Mouse (Mus musculus) hindbrain, embryonic 16.5 days (tissue): ENCODE measurements around the gene Rps15a. TPM values are rescaled to one million over a fixed set of nuclear protein-coding genes. Genes with fewer than 3 reads are reported as not detected.

Source experiments
- ATAC-seq: fragments of 200-750 bp; cut with Nextera tagmentation; 2 replicates; pipeline ENCODE4 v1.8.0; 2017; ENCODE audit warnings: moderate TSS enrichment, moderate library complexity
- H3K27ac ChIP-seq: fragments of 300-500 bp; sonication (generic); 2 replicates; pipeline ENCODE4 v1.5.1; 2014; ENCODE audit warnings: low read depth, mild to moderate bottlenecking, control low read depth, low read length, moderate library complexity
- H3K27me3 ChIP-seq: fragments of 300-500 bp; sonication (generic); replicated peaks from 2 replicates; pipeline ENCODE4 v1.6.1; 2014; ENCODE audit warnings: low read length; ENCODE audit not compliant: control insufficient read depth, insufficient read depth
- H3K36me3 ChIP-seq: fragments of 300-500 bp; sonication (generic); 2 replicates; pipeline ENCODE4 v1.6.1; 2014; ENCODE audit warnings: mild to moderate bottlenecking, low read length, moderate library complexity, mixed read lengths; ENCODE audit not compliant: control insufficient read depth, insufficient read depth
- H3K4me1 ChIP-seq: fragments of 300-500 bp; sonication (generic); 2 replicates; pipeline ENCODE4 v1.6.1; 2014; ENCODE audit warnings: low read depth, low read length; ENCODE audit not compliant: control insufficient read depth, insufficient read depth
- H3K4me2 ChIP-seq: fragments of 300-500 bp; sonication (generic); 2 replicates; pipeline ENCODE4 v1.6.1; 2014; ENCODE audit warnings: mild to moderate bottlenecking, low read length, control low read depth, moderate library complexity
- H3K4me3 ChIP-seq: fragments of 300-500 bp; sonication (generic); 2 replicates; pipeline ENCODE4 v1.5.1; 2014; ENCODE audit warnings: mild to moderate bottlenecking, low read length, control low read depth, moderate library complexity
- H3K9ac ChIP-seq: fragments of 300-500 bp; sonication (generic); 2 replicates; pipeline ENCODE4 v1.6.1; 2014; ENCODE audit warnings: low read depth, mild to moderate bottlenecking, control low read depth, low read length, moderate library complexity
- H3K9me3 ChIP-seq: fragments of 300-500 bp; sonication (generic); 2 replicates; pipeline ENCODE4 v1.6.1; 2014; ENCODE audit warnings: mild to moderate bottlenecking, low read length, moderate library complexity; ENCODE audit not compliant: control insufficient read depth
- WGBS: fragments of 180-500 bp; shearing (Covaris S2); extraction: QIAGEN DNeasy Blood & Tissue Kit; methylation state at CpG from one replicate; pipeline ENCODE4 v1.1.7; 2014; 5-methylcytosine and 5-hydroxymethylcytosine counted together
- polyA plus RNA-seq: library from polyadenylated mRNA; unstranded; fragments of >200 nt; fragmentation: Nextera tagmentation; extraction: Ambion mirVana; gene quantifications from 2 replicates; pipeline ENCODE4 v1.2.1, GENCODE M21; 2015

The Rps15a gene
- polyA plus RNA-seq, 1 experiment from 2014 or later, result 317 TPM

DNA sequence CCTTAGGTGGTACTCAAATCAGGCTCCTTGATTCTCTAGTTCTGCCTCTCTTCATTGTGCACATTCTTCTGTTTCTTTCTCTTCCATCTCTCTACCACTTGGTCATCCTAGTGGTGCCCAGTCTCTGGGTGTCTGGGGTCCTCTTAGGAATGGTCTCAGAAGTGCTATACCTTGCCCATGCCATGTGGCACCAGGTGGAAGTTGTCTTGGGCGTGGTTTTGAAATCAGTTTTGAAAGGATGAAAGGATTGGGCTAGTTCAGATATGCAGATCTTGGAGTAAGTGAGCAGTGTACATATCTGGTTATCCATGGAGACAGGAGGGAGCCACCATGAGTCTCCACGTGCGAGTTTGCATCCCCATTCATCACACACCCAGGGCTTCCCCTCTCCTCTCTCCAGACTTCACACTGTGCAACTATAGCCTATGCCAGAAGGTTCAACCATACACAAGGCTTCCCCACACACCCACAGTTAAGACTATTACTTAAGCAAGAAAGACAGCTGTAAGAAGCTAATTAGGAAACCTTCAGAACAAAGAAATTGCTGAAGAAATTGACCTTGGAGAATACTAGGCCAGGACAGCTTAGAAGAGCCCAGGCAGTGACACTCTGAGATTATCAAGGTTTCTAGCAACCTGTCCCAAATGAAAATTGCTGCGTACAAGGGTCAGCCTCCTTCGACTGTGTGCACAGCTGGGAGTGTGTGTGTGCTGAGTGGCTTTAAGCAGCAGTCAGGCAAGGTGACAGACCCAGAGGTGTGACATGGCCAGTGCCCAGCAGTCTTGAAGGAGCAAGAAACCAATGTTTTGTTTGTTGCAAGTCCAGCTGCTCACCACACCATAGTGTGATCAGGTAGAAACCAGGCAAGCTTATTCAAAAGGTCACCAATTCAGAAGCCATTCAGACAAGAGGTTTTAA, 12.3 kb downstream of the Rps15a start:
- no peaks in the 10 kb centered on the region for H3K27me3 ChIP-seq
- no peak overlapping the region for H3K27ac ChIP-seq
- 45% methylated on average over 5 of the region's 5 CpGs for WGBS

DNA sequence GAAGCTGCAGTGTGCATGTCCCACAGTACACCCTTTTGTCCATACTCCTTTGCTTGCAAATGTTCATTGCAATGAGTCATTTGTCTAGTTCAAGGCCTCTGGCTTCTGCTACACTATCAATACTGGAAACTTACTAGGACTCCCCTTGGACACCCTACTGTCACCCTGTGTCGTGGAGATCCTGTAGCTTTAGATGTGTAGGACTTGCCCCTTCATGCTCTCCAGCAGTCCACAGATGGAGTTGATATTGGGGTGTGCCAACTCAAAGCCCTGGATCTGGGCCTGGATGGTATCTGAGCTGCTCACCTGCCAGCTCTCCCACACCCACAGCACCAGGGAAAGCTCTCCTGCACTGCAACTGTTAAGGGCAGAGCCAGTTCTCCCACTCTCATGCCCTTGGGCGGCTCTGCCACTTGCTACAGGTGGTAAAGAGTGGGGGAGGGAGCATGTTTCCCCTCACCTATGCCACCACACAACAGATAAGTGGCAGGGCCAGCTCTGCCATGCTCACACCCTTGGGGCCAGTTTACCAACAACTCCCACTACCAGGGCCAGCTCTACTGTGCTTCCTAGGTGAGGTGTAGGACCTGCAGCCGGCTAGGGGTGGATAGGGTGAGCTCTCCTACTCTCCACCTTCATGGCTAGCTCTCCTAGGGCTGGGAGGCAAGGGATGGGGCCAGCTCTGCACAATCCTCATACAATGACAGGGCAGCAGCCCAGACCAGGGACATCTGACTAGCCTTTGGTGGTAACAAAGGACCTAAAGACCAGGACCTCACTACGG, 13.1 kb downstream of the Rps15a start:
- peak; percentile 57 for ATAC-seq
- Histone ChIP-seq H3K27ac (no peak overlapping the region), H3K9ac (no peak overlapping the region), H3K36me3 (peaks cover 17% of the 10 kb centered on the region), H3K27me3 (no peaks in the 10 kb centered on the region), H3K4me1 (no peaks in the 10 kb centered on the region), H3K4me3 (no peak overlapping the region), H3K9me3 (no peaks in the 10 kb centered on the region), H3K4me2 (no peak overlapping the region)
- WGBS, result 44% methylated on average over 4 of the region's 4 CpGs

More for the DNA sequence above, 12.3 kb downstream of the Rps15a start:
- Histone ChIP-seq H3K36me3 (peaks cover 26% of the 10 kb centered on the region), H3K4me2 (no peak overlapping the region), H3K9me3 (no peaks in the 10 kb centered on the region), H3K4me1 (no peaks in the 10 kb centered on the region), H3K9ac (no peak overlapping the region), H3K4me3 (no peak overlapping the region)
- ATAC-seq, result 0 out of 2 replicates have a peak, but pooled peaks have one; percentile 5

DNA sequence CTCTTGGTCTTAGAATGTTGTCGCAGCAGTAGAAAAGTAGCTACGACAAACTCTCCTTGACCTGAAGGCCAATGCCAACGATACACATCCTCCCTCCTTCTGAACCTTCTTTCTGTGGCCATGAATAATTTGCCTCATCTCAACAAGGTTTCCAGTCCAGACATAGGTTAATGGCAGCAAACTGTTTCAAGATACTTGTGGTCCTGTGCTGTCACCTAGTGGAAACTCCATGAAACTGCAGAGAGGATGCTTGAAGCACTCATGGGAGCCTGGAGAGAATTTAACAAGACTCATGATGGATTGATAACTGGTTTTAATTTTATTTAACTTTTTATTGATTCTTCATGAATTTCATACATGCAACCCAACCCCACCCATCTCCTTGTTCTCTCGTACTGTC, 13.8 kb downstream of the Rps15a start:
- Histone ChIP-seq H3K4me3 (no peak overlapping the region), H3K9ac (no peak overlapping the region), H3K4me2 (no peak overlapping the region), H3K27me3 (no peaks in the 10 kb centered on the region), H3K4me1 (no peaks in the 10 kb centered on the region), H3K9me3 (no peaks in the 10 kb centered on the region), H3K36me3 (peaks cover 17% of the 10 kb centered on the region), H3K27ac (no peak overlapping the region)
- 42% methylated on average over 4 of the region's 4 CpGs for WGBS
- peak; percentile 46; the same call in 1 of the 2 replicates for ATAC-seq

DNA sequence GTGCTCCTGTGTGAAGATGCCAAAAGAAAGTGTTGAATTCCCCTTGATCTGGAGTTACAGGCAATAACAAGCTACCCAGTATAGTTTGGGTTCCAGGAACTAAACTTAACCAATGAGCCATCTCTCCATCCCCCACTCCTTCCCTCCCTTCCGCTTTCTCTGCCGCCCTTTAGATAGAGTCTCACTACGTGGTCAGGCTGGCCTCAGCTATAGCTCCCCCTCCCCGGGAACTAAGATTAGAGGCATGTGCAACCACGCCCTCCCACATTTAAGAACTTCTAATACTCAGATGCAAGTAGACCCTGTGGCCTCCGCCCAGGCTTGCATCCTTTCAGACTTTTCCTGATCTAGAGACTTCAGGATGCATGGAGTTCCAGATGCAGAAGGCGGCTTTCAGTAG, 18.4 kb downstream of the Rps15a start:
- H3K27me3 ChIP-seq, result no peaks in the 10 kb centered on the region
- 80% methylated on average over 7 of the region's 7 CpGs for WGBS
- no peaks in the 10 kb centered on the region for H3K4me1 ChIP-seq
- H3K9ac ChIP-seq, result no peak overlapping the region
- ATAC-seq, result no peak
- no peak overlapping the region for H3K4me2 ChIP-seq
- H3K27ac ChIP-seq, result no peak overlapping the region
- H3K36me3 ChIP-seq, result no peaks in the 10 kb centered on the region
- no peaks in the 10 kb centered on the region for H3K9me3 ChIP-seq
- H3K4me3 ChIP-seq, result no peak overlapping the region

DNA sequence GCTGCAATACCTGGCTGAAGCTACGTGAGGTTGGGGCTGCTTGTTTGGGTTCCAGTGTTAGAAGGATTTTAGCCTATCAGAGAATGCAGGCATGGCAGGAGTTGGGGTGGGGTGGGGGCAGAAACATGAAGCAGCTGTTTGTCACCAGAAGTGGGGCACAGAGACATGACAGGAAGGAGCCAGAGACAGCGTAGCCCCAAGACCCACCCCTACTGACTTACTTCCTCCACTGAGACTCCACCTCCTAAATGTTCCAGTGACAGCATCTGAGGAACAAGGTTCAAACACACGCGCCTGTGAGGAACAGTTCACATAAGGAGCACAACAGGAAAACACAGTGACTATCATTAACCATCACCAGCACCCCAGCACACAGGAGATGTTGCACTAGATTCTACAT, 36.0 kb downstream of the Rps15a start:
- no peaks in the 10 kb centered on the region for H3K9me3 ChIP-seq
- no peak for ATAC-seq
- H3K27ac ChIP-seq, result no peak overlapping the region
- H3K4me2 ChIP-seq, result no peak overlapping the region
- H3K4me1 ChIP-seq, result no peaks in the 10 kb centered on the region
- no peaks in the 10 kb centered on the region for H3K36me3 ChIP-seq
- H3K27me3 ChIP-seq, result no peaks in the 10 kb centered on the region
- WGBS, result 84% methylated on average over 4 of the region's 4 CpGs
- H3K9ac ChIP-seq, result no peak overlapping the region
- no peak overlapping the region for H3K4me3 ChIP-seq

DNA sequence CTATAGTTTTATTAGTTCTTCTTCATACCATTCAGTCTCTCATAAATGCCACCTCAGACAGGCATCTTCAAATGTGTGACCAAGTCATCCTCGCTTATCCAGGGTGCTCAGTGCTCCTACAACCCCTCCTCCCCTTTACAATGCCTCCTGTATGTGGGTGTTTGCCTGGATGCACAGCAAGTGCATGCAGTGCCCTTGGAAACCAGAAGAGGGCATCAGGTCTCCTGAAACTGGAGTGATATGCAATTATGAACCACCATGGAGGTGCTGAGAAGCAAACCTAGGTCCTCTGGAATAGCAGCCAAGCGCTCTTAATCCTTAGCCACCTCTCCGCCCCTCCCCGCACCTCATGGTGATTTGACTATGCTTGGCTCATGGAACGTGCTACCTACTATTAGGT, 36.9 kb downstream of the Rps15a start:
- no peaks in the 10 kb centered on the region for H3K9me3 ChIP-seq
- no peaks in the 10 kb centered on the region for H3K36me3 ChIP-seq
- H3K27ac ChIP-seq, result no peak overlapping the region
- H3K4me3 ChIP-seq, result no peak overlapping the region
- no peaks in the 10 kb centered on the region for H3K27me3 ChIP-seq
- H3K4me2 ChIP-seq, result no peak overlapping the region
- no peak for ATAC-seq
- 87% methylated on average over 5 of the region's 5 CpGs for WGBS
- H3K4me1 ChIP-seq, result no peaks in the 10 kb centered on the region
- no peak overlapping the region for H3K9ac ChIP-seq

DNA sequence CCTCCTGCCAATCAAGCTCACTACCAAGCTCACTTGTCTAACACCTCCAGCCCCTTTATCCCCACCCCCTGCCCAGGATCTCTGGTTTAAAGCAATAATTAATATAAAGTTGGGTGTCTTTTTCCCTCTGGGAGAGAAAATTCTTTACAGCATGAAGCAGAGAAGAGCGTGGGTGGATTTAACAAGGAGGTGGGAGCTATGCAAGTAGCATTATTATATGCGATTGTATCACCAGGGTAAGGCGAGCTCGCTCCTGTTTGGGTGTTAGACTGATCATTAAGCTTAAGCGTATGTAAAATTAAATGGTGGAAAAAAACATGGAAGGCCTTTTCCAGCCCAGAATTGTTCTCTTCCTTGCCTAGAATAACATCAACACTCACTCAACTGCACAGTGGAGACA, 48.7 kb downstream of the Rps15a start:
- Histone ChIP-seq H3K27me3 (no peaks in the 10 kb centered on the region), H3K4me1 (no peaks in the 10 kb centered on the region), H3K9ac (no peak overlapping the region), H3K27ac (no peak overlapping the region), H3K4me3 (no peak overlapping the region), H3K4me2 (no peak overlapping the region), H3K9me3 (no peaks in the 10 kb centered on the region), H3K36me3 (no peaks in the 10 kb centered on the region)
- WGBS, result 95% methylated on average over 5 of the region's 5 CpGs
- no peak for ATAC-seq

DNA sequence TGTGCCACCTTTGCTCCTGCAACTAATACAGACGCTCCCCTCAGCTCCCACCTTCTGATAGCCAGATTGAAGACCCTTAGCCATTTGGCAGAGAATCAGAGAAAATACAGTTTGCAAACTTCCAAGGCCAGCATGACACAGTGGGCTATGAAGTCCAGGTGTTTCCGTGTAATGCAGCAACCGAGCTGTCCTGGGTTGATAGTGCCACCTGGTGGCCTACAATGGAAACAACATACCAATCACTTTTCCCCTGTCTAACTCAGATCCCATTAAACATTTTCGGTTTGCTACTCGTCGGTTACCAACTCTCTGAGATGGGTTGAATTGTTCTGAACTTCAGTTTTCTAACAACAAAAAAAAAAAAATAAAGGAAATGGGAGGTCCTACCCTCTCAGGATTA, 59.7 kb downstream of the Rps15a start:
- no peak for ATAC-seq
- Histone ChIP-seq H3K4me3 (no peak overlapping the region), H3K4me2 (no peak overlapping the region), H3K9me3 (peaks cover 2% of the 10 kb centered on the region; the same call in 1 of the 2 replicates), H3K36me3 (no peaks in the 10 kb centered on the region), H3K27me3 (no peaks in the 10 kb centered on the region), H3K27ac (no peak overlapping the region), H3K9ac (no peak overlapping the region), H3K4me1 (no peaks in the 10 kb centered on the region)
- 84% methylated on average over 6 of the region's 6 CpGs for WGBS
